Mouse (Mus musculus): Measurements from ENCODE around the gene Gpr135. TPM values are rescaled to one million over a fixed set of nuclear protein-coding genes. Genes with fewer than 3 reads are reported as not detected.

The Gpr135 gene
- 10 to 100 TPM; 10.9 to 12.1 TPM for total RNA-seq (2021)

GRCm38 (mm10) chr12:72070327-72071269, at the start of gene Gpr135:
Gene Gpr135 (minus strand): TSS chr12:72071125.
- peak; percentile 87 to 88 for DNase-seq

GRCm38 (mm10) chr12:72115686-72116345, 44.9 kb upstream of the Gpr135 start:
- DNase-seq: no peak

GRCm38 (mm10) chr12:72115126-72115525, 44.2 kb upstream of the Gpr135 start:
- no peak for DNase-seq

- peak; percentile 28 to 61 for DNase-seq
These were observed 33.8 kb upstream of the Gpr135 start for GRCm38 (mm10) chr12:72104525-72105281.

- no peak for DNase-seq
These were observed 33.1 kb upstream of the Gpr135 start for GRCm38 (mm10) chr12:72104027-72104426.

GRCm38 (mm10) chr12:72102776-72103175, 31.9 kb upstream of the Gpr135 start:
- no peak for DNase-seq

- DNase-seq: no peak
These were observed 26.0 kb upstream of the Gpr135 start for GRCm38 (mm10) chr12:72096966-72097365.

GRCm38 (mm10) chr12:72089802-72090201, 18.9 kb upstream of the Gpr135 start:
- no peak for DNase-seq

GRCm38 (mm10) chr12:72086166-72086825, 15.4 kb upstream of the Gpr135 start:
- DNase-seq: no peak

- DNase-seq: peak; percentile 97 to 98
These were observed 14.6 kb upstream of the Gpr135 start, which contains the start of the genes L3hypdh and Jkamp for GRCm38 (mm10) chr12:72085329-72086165. Gene L3hypdh (minus strand): TSS chr12:72085439. Gene Jkamp (plus strand): TSS chr12:72085589.

- DNase-seq: no peak
These were observed 14.1 kb upstream of the Gpr135 start for GRCm38 (mm10) chr12:72085024-72085328.

- DNase-seq: peak in 1 of 2 experiments; percentile 37
These were observed 13.5 kb upstream of the Gpr135 start for GRCm38 (mm10) chr12:72084261-72085023.

GRCm38 (mm10) chr12:72083265-72083664, 12.3 kb upstream of the Gpr135 start:
- no peak for DNase-seq

- no peak for DNase-seq
These were observed 11.4 kb upstream of the Gpr135 start for GRCm38 (mm10) chr12:72082370-72082769.

GRCm38 (mm10) chr12:72081961-72082360, 11.0 kb upstream of the Gpr135 start:
- DNase-seq: no peak

- DNase-seq: no peak
These were observed 7.3 kb upstream of the Gpr135 start for GRCm38 (mm10) chr12:72078248-72078647.

- DNase-seq: no peak
These were observed 1.1 kb downstream of the Gpr135 start for GRCm38 (mm10) chr12:72069626-72070326.

- no peak for DNase-seq
These were observed 13.1 kb downstream of the Gpr135 start for GRCm38 (mm10) chr12:72057780-72058179.

- DNase-seq: no peak
These were observed 17.1 kb downstream of the Gpr135 start for GRCm38 (mm10) chr12:72053851-72054250.

- DNase-seq: peak in 1 of 2 experiments; percentile 10
These were observed 17.6 kb downstream of the Gpr135 start for GRCm38 (mm10) chr12:72053303-72053702.
